Mouse (Mus musculus): ENCODE data around the gene Map4k2. TPM values are rescaled to one million over a fixed set of nuclear protein-coding genes. Genes with fewer than 3 reads are reported as not detected.

Gene Map4k2
- total and polyA plus RNA-seq, 3 experiments = 55.5 to 119 (median 95.2) TPM

DNA sequence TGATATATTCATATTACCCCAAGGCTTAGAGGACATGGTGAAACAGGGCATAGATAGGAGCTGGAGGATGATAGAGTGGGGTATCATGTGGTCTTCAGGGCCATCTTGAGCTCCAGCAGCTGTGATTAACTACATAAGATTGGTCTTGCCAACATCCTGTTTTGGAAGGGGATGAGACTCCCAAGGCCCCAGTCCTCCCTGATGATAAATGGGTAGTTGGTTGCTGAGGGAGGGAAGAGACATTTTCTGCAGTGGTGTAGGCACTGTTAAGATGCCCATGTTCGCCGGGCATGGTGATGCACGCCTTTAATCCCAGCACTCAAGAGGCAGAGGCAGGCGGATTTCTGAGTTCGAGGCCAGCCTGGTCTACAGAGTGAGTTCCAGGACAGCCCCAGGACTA is 40.3 kb downstream of the Map4k2 start:
- H3K4me2 ChIP-seq (ENCODE audit: insufficient read depth, low read depth, poor library complexity, severe bottlenecking) = no peak overlapping the region
- H3K9me3 ChIP-seq (replicated peaks; ENCODE audit: low read length) = no peaks in the 10 kb centered on the region
- no peaks in the 10 kb centered on the region for H3K27me3 ChIP-seq (replicated peaks)
- in situ Hi-C loops (cut with MboI; ENCODE audit: low pct_ligation_motif_present, low pct_unique_long_range_greater_than_20kb, low sequenced_read_pairs) = no loop called here
- dilution Hi-C loops (cut with MboI; ENCODE audit: extremely low pct_ligation_motif_present, extremely low pct_unique_long_range_greater_than_20kb, low sequenced_read_pairs) = no loop called here
- H3K79me2 ChIP-seq (replicated peaks; ENCODE audit: control insufficient read depth, extremely low read depth, insufficient read depth, poor library complexity, severe bottlenecking) = no peaks in the 10 kb centered on the region
- peaks cover 0 to 28% of the 10 kb centered on the region in 2 experiments; a peak in 2 of 4 replicates for H3K4me1 ChIP-seq (ENCODE audit: control insufficient read depth in 1 of 2, insufficient read depth in 2 of 2)
- no peak overlapping the region for H3K27ac ChIP-seq (ENCODE audit: insufficient read depth, low read depth)
- DNase-seq (ENCODE audit: extremely low read depth) = no peak
- TF ChIP-seq KAT2A (IDR thresholded peaks at IDR 0.05; ENCODE audit: insufficient replicate concordance, low read length) (no peak), RAD21 (IDR thresholded peaks at IDR 0.05; ENCODE audit: low read depth, low read length) (no peak), HCFC1 (IDR thresholded peaks at IDR 0.05; ENCODE audit: low read depth, low read length) (no peak), MYC (IDR thresholded peaks at IDR 0.05; ENCODE audit: low read depth, low read length) (no peak), USF2 (conservative IDR thresholded peaks at IDR 0.05; ENCODE audit: low read depth, low read length) (no peak), ELF1 (IDR thresholded peaks at IDR 0.05; ENCODE audit: low read depth, low read length) (no peak), NELFE (IDR thresholded peaks at IDR 0.05; ENCODE audit: low read depth, low read length) (no peak), MAZ (IDR thresholded peaks at IDR 0.05; ENCODE audit: low read depth, low read length) (no peak), PAX5 (IDR thresholded peaks at IDR 0.05; ENCODE audit: low read length) (no peak), CTCF (conservative IDR thresholded peaks at IDR 0.05 in 1 of 2, IDR thresholded peaks at IDR 0.05 in 1 of 2; ENCODE audit: low read depth in 2 of 2, low read length in 2 of 2) (no peak), MAX (IDR thresholded peaks at IDR 0.05; ENCODE audit: low read length) (no peak), IRF4 (IDR thresholded peaks at IDR 0.05; ENCODE audit: low read depth, low read length) (no peak), JUN (IDR thresholded peaks at IDR 0.05; ENCODE audit: insufficient read depth, low read depth, low read length) (no peak), TBP (conservative IDR thresholded peaks at IDR 0.05; ENCODE audit: low read depth, low read length) (no peak), UBTF (IDR thresholded peaks at IDR 0.05; ENCODE audit: low read depth, low read length) (no peak), CHD2 (IDR thresholded peaks at IDR 0.05; ENCODE audit: low read length) (no peak; the same call in 1 of the 2 replicates), EP300 (IDR thresholded peaks at IDR 0.05; ENCODE audit: low read length) (no peak), BHLHE40 (IDR thresholded peaks at IDR 0.05; ENCODE audit: low read depth, low read length) (no peak)
- no peak overlapping the region for H3K9ac ChIP-seq (ENCODE audit: insufficient read depth, low read depth)
- H3K4me3 ChIP-seq (replicated peaks in 1 of 3; ENCODE audit: low read depth in 2 of 3, low read length in 2 of 3, poor library complexity in 1 of 3) = no peak overlapping the region
- peaks cover 35 to 49% of the 10 kb centered on the region in 2 experiments for H3K36me3 ChIP-seq (replicated peaks in 1 of 2; ENCODE audit: control insufficient read depth in 1 of 2, insufficient read depth in 1 of 2, low read length in 1 of 2)

DNA sequence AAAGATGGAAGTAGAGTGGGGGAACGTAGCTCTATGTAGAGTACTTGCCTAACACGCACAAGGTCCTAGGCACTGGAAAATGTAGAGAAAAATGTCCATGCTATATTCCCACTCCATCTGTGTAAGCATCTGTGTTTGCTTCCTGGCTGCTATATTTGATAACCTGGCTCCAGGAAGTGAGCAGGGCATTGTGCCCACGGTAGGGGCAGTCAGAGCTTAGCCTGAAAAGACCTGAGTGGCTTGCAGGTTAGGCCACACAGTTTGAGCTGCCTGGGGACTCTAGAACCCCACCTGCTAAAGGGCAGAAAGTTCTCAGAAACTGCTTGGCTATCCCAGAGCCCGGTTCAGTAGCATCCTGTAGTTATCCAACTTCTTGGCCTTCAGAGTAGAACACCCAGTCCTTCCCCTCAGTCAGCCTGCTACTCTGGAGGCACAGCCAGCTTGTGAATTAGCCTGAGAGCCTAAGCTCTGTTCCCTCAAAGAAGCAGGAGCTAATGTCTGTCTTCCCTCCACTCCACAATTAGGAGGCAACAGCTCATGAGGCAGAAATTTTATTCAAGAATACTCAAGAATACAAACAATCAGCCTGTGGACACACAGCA is 41.5 kb downstream of the Map4k2 start:
- no peak overlapping the region for H3K4me2 ChIP-seq (ENCODE audit: insufficient read depth, low read depth, poor library complexity, severe bottlenecking)
- peaks cover 0 to 24% of the 10 kb centered on the region in 2 experiments; a peak in 2 of 4 replicates for H3K4me1 ChIP-seq (ENCODE audit: control insufficient read depth in 1 of 2, insufficient read depth in 2 of 2)
- H3K27me3 ChIP-seq (replicated peaks) = no peaks in the 10 kb centered on the region
- no peaks in the 10 kb centered on the region for H3K9me3 ChIP-seq (replicated peaks; ENCODE audit: low read length)
- peaks cover 26 to 44% of the 10 kb centered on the region in 2 experiments for H3K36me3 ChIP-seq (replicated peaks in 1 of 2; ENCODE audit: control insufficient read depth in 1 of 2, insufficient read depth in 1 of 2, low read length in 1 of 2)
- in situ Hi-C loops (cut with MboI; ENCODE audit: low pct_ligation_motif_present, low pct_unique_long_range_greater_than_20kb, low sequenced_read_pairs) = no loop called here
- TF ChIP-seq TCF12 (IDR thresholded peaks at IDR 0.05; ENCODE audit: low read depth, low read length) = no peak
- no peak for TF ChIP-seq POLR2A (IDR thresholded peaks at IDR 0.05; ENCODE audit: low read depth, low read length)
- H3K27ac ChIP-seq (ENCODE audit: insufficient read depth, low read depth) = no peak overlapping the region
- H3K9ac ChIP-seq (ENCODE audit: insufficient read depth, low read depth) = no peak overlapping the region
- no peak overlapping the region for H3K4me3 ChIP-seq (replicated peaks in 1 of 3; ENCODE audit: low read depth in 2 of 3, low read length in 2 of 3, poor library complexity in 1 of 3)
- no peaks in the 10 kb centered on the region for H3K79me2 ChIP-seq (replicated peaks; ENCODE audit: control insufficient read depth, extremely low read depth, insufficient read depth, poor library complexity, severe bottlenecking)
- dilution Hi-C loops (cut with MboI; ENCODE audit: extremely low pct_ligation_motif_present, extremely low pct_unique_long_range_greater_than_20kb, low sequenced_read_pairs) = no loop called here
- DNase-seq (ENCODE audit: extremely low read depth) = no peak
